Mouse (Mus musculus) thymus, adult 2 months (tissue): ENCODE results near the gene Plxdc1. TPM values are rescaled to one million over a fixed set of nuclear protein-coding genes. Genes with fewer than 3 reads are reported as not detected.
A peak's percentile ranks its signal among the peaks of the same experiment; 100 is the strongest.

Experiments used
- DNase-seq: peaks from one replicate; pipeline ENCODE4 v3.0.0; 2021
- H3K27ac ChIP-seq: fragments of 200-500 bp; 2 replicates; pipeline ENCODE4 v1.5.1; 2012; ENCODE audit warnings: low read length, control low read depth; ENCODE audit not compliant: control insufficient read depth, insufficient read depth
- H3K27me3 ChIP-seq: fragments of 200-500 bp; 2 replicates; pipeline ENCODE4 v1.6.1; 2012; ENCODE audit warnings: mild to moderate bottlenecking, low read length, moderate library complexity, mixed read lengths; ENCODE audit not compliant: control insufficient read depth, insufficient read depth
- H3K36me3 ChIP-seq: fragments of 200-500 bp; 2 replicates; pipeline ENCODE4 v1.6.1; 2012; ENCODE audit warnings: mild to moderate bottlenecking, low read length, moderate library complexity; ENCODE audit not compliant: control insufficient read depth, insufficient read depth
- H3K4me1 ChIP-seq: fragments of 200-500 bp; replicated peaks from 2 replicates; pipeline ENCODE4 v1.6.1; 2012; ENCODE audit warnings: low read length; ENCODE audit not compliant: control insufficient read depth, insufficient read depth
- H3K4me3 ChIP-seq: fragments of 200-500 bp; 2 replicates; pipeline ENCODE4 v1.5.1; 2012; ENCODE audit warnings: mild to moderate bottlenecking, low read length, control low read depth, moderate library complexity; ENCODE audit not compliant: control insufficient read depth, insufficient read depth
- CTCF ChIP-seq: fragments of 200-500 bp; IDR thresholded peaks from 2 replicates; pipeline ENCODE4 v1.5.1; 2012; ENCODE audit warnings: mild to moderate bottlenecking, control low read depth, low read length, moderate library complexity, borderline replicate concordance; ENCODE audit not compliant: control insufficient read depth, poor library complexity, insufficient read depth; ENCODE audit errors: extremely low read depth
- POLR2A ChIP-seq: fragments of 200-500 bp; IDR thresholded peaks from 2 replicates; pipeline ENCODE4 v1.6.1; 2012; ENCODE audit warnings: mild to moderate bottlenecking, low read length, control low read depth, moderate library complexity; ENCODE audit not compliant: control insufficient read depth, poor library complexity, insufficient read depth; ENCODE audit errors: extremely low read depth
- WGBS: fragments of 180-500 bp; shearing (Covaris S2); methylation state at CpG from one replicate; pipeline ENCODE4 v1.1.7; 2018; 5-methylcytosine and 5-hydroxymethylcytosine counted together
- polyA plus RNA-seq: library from polyadenylated mRNA; depleted of rRNA; stranded (reverse); fragments of >200 nt; gene quantifications from 2 replicates; pipeline ENCODE4 v1.2.3, GENCODE M21; 2012

Gene Plxdc1
- polyA plus RNA-seq, 1 experiment, result 77.5 TPM

DNA sequence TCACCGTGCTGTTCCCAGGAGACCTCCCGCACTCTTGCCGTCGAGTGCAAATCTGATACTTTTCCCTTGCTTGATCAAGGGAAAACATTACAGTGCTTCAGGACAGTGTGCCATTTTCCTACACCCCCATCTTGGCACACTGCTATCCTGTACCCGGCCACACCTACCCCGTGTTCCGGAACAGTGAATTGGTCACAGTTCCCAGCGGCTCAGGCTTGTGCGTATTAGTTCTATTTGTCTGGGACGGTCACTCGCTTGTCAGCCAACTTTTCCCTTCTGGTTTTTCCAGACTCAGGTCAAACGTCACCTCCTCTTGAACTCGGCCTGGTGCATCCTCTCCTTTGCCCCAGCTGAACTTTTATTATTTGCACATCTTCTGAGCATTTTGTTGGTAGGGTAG, 81.4 kb downstream of the Plxdc1 start:
- no peaks in the 10 kb centered on the region for H3K27me3 ChIP-seq
- no peak for DNase-seq

DNA sequence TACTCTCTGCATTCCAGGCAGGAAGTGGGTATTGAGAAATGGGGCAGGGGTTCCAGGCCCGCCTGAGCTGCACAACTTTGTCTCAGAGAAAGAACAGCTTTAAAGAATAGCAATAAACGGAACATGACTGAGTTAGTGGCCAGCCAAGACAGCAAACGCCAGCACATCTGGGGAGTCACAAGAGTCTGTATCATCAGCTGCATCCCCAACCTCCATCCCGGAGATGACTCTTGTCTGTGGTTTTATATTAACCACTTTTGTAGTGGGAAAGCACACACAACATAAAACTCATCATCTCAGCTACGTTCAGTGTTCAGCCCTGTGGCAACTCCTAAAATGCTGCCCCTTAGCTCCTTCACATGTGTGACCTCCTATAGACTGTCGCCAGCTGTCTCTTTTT, 84.4 kb downstream of the Plxdc1 start:
- TF ChIP-seq CTCF, result no peak
- no peak overlapping the region for H3K27ac ChIP-seq

More for the DNA sequence above, 81.4 kb downstream of the Plxdc1 start:
- Histone ChIP-seq H3K4me1 (peaks cover 5% of the 10 kb centered on the region), H3K4me3 (no peak overlapping the region), H3K36me3 (no peaks in the 10 kb centered on the region), H3K27ac (no peak overlapping the region)
- no peak for TF ChIP-seq POLR2A
- TF ChIP-seq CTCF, result no peak
- 92% methylated on average over 13 of the region's 13 CpGs for WGBS

DNA sequence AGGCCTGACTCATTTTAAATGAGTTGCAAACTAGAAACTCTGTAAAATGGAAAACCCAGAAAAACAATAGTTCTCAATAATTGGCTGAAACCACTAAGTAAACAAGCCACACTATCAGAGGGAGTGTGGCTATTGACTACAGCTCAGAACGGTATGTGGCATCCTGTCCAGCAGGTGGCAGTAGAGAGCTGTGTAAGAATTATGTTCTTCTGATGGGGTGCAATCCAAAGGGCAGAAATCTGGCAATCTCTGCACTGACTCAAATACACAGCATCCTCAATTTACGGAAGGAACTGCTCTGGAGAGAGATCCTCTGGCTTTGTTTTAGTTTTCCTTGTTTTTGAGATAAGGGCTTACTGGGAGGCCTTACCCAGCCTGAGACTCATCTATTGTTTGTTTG, 86.4 kb downstream of the Plxdc1 start:
- Histone ChIP-seq H3K36me3 (no peaks in the 10 kb centered on the region), H3K4me1 (no peaks in the 10 kb centered on the region; the same call in 1 of the 2 replicates), H3K27me3 (no peaks in the 10 kb centered on the region), H3K4me3 (no peak overlapping the region), H3K27ac (no peak overlapping the region)
- TF ChIP-seq CTCF (no peak), POLR2A (no peak)
- DNase-seq, result peak; percentile 84
- WGBS, result 4% methylated on average over 2 of the region's 2 CpGs

More for the DNA sequence above, 84.4 kb downstream of the Plxdc1 start:
- DNase-seq, result no peak
- Histone ChIP-seq H3K27me3 (no peaks in the 10 kb centered on the region), H3K36me3 (no peaks in the 10 kb centered on the region), H3K4me1 (peaks cover 5% of the 10 kb centered on the region), H3K4me3 (no peak overlapping the region)
- 23% methylated on average over 6 of the region's 6 CpGs for WGBS

DNA sequence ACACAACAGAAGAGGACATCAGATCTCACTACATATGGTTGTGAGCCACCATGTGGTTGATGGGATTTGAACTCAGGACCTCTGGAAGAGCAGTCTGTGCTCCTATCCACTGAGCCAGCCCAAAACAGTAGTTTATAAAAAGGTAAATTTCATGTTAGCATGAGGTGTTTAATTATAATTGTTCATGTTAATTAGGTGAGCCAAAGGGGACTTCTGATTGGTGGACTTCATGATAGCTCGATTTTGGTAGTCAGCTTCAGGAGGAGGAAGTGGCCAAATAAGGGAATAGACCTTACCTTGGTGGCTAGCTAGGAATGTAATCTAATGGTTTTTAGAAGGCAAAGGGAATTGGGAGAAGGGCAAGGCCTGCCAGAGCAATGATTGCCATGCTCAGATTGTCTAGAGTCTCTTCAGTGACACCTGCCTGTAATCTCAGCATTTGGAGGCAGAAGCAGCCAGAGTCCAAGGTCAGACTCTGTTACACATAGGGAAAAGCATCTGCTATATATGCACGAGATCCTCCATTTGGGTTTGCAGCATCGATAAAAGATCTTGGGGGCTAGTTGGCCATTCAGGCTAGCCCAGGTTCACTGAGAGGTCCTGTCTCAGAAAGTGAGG, 88.6 kb downstream of the Plxdc1 start:
- Histone ChIP-seq H3K4me1 (no peaks in the 10 kb centered on the region), H3K27me3 (no peaks in the 10 kb centered on the region), H3K36me3 (no peaks in the 10 kb centered on the region), H3K27ac (no peak overlapping the region), H3K4me3 (no peak overlapping the region)
- WGBS, result 75% methylated on average over 3 of the region's 3 CpGs
- TF ChIP-seq CTCF, result no peak
- DNase-seq, result no peak

DNA sequence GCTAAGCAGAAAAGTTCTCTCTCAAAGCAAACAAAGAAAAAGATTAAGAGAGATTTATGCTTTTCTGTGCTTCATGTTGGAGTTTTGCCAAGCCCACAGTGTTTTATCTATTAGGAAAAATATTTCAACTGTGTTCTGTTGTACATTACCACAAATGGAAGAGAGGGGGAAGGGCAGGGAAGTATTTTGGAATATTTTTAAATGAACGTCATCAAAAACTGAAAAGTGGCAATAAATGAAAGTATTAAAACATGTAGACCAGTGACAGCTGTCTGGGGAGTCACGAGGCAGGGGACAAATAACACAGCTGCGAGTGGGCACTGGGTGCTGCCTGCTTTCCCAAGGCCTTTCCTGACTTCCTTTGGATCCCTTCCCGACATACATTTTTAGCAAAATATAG, 89.6 kb downstream of the Plxdc1 start:
- no peaks in the 10 kb centered on the region for H3K27me3 ChIP-seq
- TF ChIP-seq POLR2A (no peak), CTCF (no peak)
- DNase-seq, result no peak
- no peak overlapping the region for H3K4me3 ChIP-seq
- 82% methylated on average over 4 of the region's 4 CpGs for WGBS
- no peak overlapping the region for H3K27ac ChIP-seq
- H3K36me3 ChIP-seq, result no peaks in the 10 kb centered on the region
- no peaks in the 10 kb centered on the region for H3K4me1 ChIP-seq

DNA sequence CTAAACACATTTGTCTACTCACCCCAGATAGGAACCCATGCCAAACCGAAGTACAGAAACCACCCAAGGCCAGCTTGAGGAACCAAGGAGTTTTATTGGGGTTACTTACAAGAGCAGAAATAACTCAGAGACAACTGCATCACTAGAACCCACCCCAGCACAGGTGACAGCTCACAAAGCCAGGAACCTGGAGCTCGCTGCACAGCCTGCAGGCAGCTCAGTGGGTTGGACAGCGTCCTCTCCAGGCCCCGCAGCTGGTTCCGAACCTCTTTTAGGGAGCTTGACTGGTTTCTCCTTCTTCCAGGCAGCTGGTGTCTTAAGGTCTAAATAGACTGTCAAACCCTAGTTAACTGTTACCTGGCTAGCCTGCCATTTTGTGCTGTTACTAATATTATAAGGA, 94.4 kb downstream of the Plxdc1 start:
- Histone ChIP-seq H3K4me3 (no peak overlapping the region), H3K27me3 (no peaks in the 10 kb centered on the region), H3K27ac (no peak overlapping the region), H3K36me3 (no peaks in the 10 kb centered on the region), H3K4me1 (no peaks in the 10 kb centered on the region)
- TF ChIP-seq CTCF (no peak), POLR2A (no peak)
- 87% methylated on average over 5 of the region's 5 CpGs for WGBS
- no peak for DNase-seq

DNA sequence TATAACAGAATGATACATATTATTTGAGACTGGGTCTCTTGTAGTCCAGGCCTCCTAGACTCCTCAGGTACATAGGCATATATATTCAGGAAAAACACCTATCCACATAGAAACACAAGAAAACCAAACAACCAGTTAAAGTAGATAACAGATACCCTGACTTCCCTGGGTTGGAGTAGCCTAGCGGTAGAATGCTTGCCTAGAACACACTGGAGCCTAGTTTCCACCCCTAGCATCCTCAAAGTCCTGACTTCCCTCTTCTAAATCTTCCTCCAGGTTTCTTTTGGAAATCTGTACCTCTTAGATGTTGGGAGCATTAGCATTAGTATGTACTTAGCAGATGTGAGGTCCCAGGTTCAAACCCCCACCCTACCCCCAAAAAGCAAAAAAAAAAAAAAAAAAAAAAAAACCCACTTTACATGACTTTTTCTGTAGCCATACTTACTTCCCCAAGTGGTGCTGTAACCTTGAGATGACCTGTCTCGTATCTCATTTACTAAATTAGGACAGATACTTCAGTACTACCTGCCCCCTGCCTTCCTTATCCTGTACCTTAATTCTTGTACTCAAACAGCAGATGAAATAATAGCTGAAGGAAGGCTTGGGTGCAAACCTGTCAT, 100.8 kb downstream of the Plxdc1 start:
- no peaks in the 10 kb centered on the region for H3K27me3 ChIP-seq
- WGBS, result 98% methylated on average over 2 of the region's 2 CpGs

More for the DNA sequence above, 100.8 kb downstream of the Plxdc1 start:
- DNase-seq, result no peak
- TF ChIP-seq CTCF, result no peak
- no peak for TF ChIP-seq POLR2A
- H3K4me3 ChIP-seq, result no peak overlapping the region
- no peaks in the 10 kb centered on the region; the same call in 1 of the 2 replicates for H3K4me1 ChIP-seq
- H3K27ac ChIP-seq, result no peak overlapping the region
- H3K36me3 ChIP-seq, result no peaks in the 10 kb centered on the region
